Comparison of ENCODE assay signal across 1 mouse cellular context in the genomic region with DNA sequence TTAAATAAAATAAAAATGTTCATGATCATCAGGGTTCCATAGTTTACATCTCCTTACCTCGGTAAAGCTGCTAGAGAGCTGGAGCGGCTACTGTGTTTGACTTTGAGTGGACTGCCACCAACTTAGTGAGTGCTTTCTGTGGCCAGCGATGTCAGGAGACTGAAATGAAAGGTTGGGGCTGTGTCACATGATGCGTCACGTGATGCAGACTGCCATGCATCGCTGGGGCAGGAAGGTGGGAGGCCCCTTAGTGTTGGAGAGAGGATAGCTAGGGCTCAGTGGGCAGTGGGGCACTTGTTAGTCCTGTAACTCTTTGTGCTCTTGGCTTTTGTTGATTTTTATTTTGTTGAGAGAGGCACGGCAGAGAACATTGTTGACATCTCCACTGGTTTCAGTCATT.
TF ChIP-seq lines count a peak whose summit lies in the region.

No protein-coding gene starts in this region.

TF ChIP-seq in MEL, 35 proteins besides CTCF, POLR2A, EP300 and RAD21 (continued from another document):
- TF ChIP-seq MEF2A (IDR thresholded peaks at IDR 0.05; ENCODE audit: extremely low read depth, insufficient replicate concordance, low read depth, low read length, poor library complexity, severe bottlenecking), result no peak
